Mouse (Mus musculus): ENCODE data around the gene Piwil4. TPM values are rescaled to one million over a fixed set of nuclear protein-coding genes. Genes with fewer than 3 reads are reported as not detected.

Gene Piwil4
- polyA plus RNA-seq, 1 experiment from 2014 or later: not detected

GRCm38 (mm10) chr9:14646641-14647040 lies 93.9 kb downstream of the Piwil4 start:
- Histone ChIP-seq H3K36me3 (no peaks in the 10 kb centered on the region), H3K9me3 (replicated peaks) (no peaks in the 10 kb centered on the region), H3K27ac (no peak overlapping the region), H3K4me3 (no peak overlapping the region), H3K27me3 (ENCODE audit: low read depth, poor library complexity, severe bottlenecking) (no peaks in the 10 kb centered on the region), H3K4me1 (peaks cover 27% of the 10 kb centered on the region)
- no peak for DNase-seq (ENCODE audit: low spot score)
- 100% methylated on average over 1 of the region's 1 CpGs for WGBS

Other genes with a start within 250 kb of the Piwil4 start
- 0.09 and 0.28 TPM in 2 replicates for gene Kdm4d, start 240.3 kb downstream of the Piwil4 start, polyA plus RNA-seq (2016; fragmentation: Nextera tagmentation; extraction: Ambion mirVana)
- 179 and 185 TPM in 2 replicates for gene Cwc15, start 240.1 kb downstream of the Piwil4 start, polyA plus RNA-seq (2016; fragmentation: Nextera tagmentation; extraction: Ambion mirVana)
- gene Amotl1, start 95.7 kb downstream of the Piwil4 start, polyA plus RNA-seq (2016; fragmentation: Nextera tagmentation; extraction: Ambion mirVana): 24.9 and 32.1 TPM in 2 replicates
- 5.0 and 6.4 TPM in 2 replicates for gene Fut4, start 11.7 kb upstream of the Piwil4 start, polyA plus RNA-seq (2016; fragmentation: Nextera tagmentation; extraction: Ambion mirVana)
- gene 1700012B09Rik, start 30.3 kb upstream of the Piwil4 start, polyA plus RNA-seq (2016; fragmentation: Nextera tagmentation; extraction: Ambion mirVana): not detected in 2 replicates
- 40.1 and 42.9 TPM in 2 replicates for gene Mre11a, start 43.9 kb upstream of the Piwil4 start, polyA plus RNA-seq (2016; fragmentation: Nextera tagmentation; extraction: Ambion mirVana)
- 40.7 and 46.8 TPM in 2 replicates for gene Ankrd49, start 44.1 kb upstream of the Piwil4 start, polyA plus RNA-seq (2016; fragmentation: Nextera tagmentation; extraction: Ambion mirVana)
- 0.08 TPM in 1 of 2 replicates, not detected in the other for gene Gpr83, start 119.5 kb upstream of the Piwil4 start, polyA plus RNA-seq (2016; fragmentation: Nextera tagmentation; extraction: Ambion mirVana)
- 0.20 TPM in 1 of 2 replicates, not detected in the other for gene Izumo1r, start 163.2 kb upstream of the Piwil4 start, polyA plus RNA-seq (2016; fragmentation: Nextera tagmentation; extraction: Ambion mirVana)

Data from limb, embryonic 10.5 days (tissue).